Mouse (Mus musculus) midbrain, embryonic 16.5 days (tissue): ENCODE measurements around the gene Gtpbp4. TPM values are rescaled to one million over a fixed set of nuclear protein-coding genes. Genes with fewer than 3 reads are reported as not detected.

ENCODE experiments used
- ATAC-seq: fragments of 200-750 bp; cut with Nextera tagmentation; 2 replicates; pipeline ENCODE4 v1.8.0; 2017; ENCODE audit warnings: moderate TSS enrichment
- H3K27ac ChIP-seq: fragments of 300-500 bp; sonication (generic); 2 replicates; pipeline ENCODE4 v1.5.1; 2014; ENCODE audit warnings: mild to moderate bottlenecking, low read length, mixed read lengths
- H3K27me3 ChIP-seq: fragments of 300-500 bp; sonication (generic); 2 replicates; pipeline ENCODE4 v1.6.1; 2014; ENCODE audit warnings: low read depth, low read length, mixed read lengths; ENCODE audit not compliant: control insufficient read depth, insufficient read depth
- H3K36me3 ChIP-seq: fragments of 300-500 bp; sonication (generic); 2 replicates; pipeline ENCODE4 v1.6.1; 2014; ENCODE audit warnings: mild to moderate bottlenecking, low read length, moderate library complexity, mixed read lengths; ENCODE audit not compliant: control insufficient read depth, insufficient read depth
- H3K4me1 ChIP-seq: fragments of 300-500 bp; sonication (generic); 2 replicates; pipeline ENCODE4 v1.6.1; 2014; ENCODE audit warnings: mild to moderate bottlenecking, low read length, mixed read lengths; ENCODE audit not compliant: control insufficient read depth, insufficient read depth
- H3K4me2 ChIP-seq: fragments of 300-500 bp; sonication (generic); 2 replicates; pipeline ENCODE4 v1.6.1; 2014; ENCODE audit warnings: mild to moderate bottlenecking, low read length, mixed read lengths
- H3K4me3 ChIP-seq: fragments of 300-500 bp; sonication (generic); 2 replicates; pipeline ENCODE4 v1.5.1; 2014; ENCODE audit warnings: low read depth, mild to moderate bottlenecking, low read length, moderate library complexity, mixed read lengths
- H3K9ac ChIP-seq: fragments of 300-500 bp; sonication (generic); 2 replicates; pipeline ENCODE4 v1.6.1; 2014; ENCODE audit warnings: low read depth, low read length, mixed read lengths
- H3K9me3 ChIP-seq: fragments of 300-500 bp; sonication (generic); replicated peaks from 2 replicates; pipeline ENCODE4 v1.6.1; 2014; ENCODE audit warnings: mild to moderate bottlenecking, low read length, mixed read lengths; ENCODE audit not compliant: control insufficient read depth, poor library complexity, severe bottlenecking
- WGBS: fragments of 180-500 bp; shearing (Covaris S2); extraction: QIAGEN DNeasy Blood & Tissue Kit; methylation state at CpG from one replicate; pipeline ENCODE4 v1.1.7; 2014; 5-methylcytosine and 5-hydroxymethylcytosine counted together
- polyA plus RNA-seq: library from polyadenylated mRNA; unstranded; fragments of >200 nt; fragmentation: Nextera tagmentation; extraction: Ambion mirVana; gene quantifications from 2 replicates; pipeline ENCODE4 v1.2.1, GENCODE M21; 2015

Gene Gtpbp4
- polyA plus RNA-seq: 57.0 and 63.2 TPM in 2 replicates

GRCm38 (mm10) chr13:8995990-8996786 lies at the start of gene Gtpbp4:
Gene Gtpbp4, minus strand, starts transcription at chr13:8996083.
- Histone ChIP-seq H3K9ac (peak within 1 kb of the TSS; percentile 95), H3K36me3 (no peaks in the 10 kb centered on the region), H3K4me1 (peaks cover 14% of the 10 kb centered on the region), H3K4me2 (peak within 1 kb of the TSS; percentile 73), H3K27ac (peak within 1 kb of the TSS; percentile 88), H3K27me3 (no peaks in the 10 kb centered on the region), H3K4me3 (peak within 1 kb of the TSS; percentile 99), H3K9me3 (no peaks in the 10 kb centered on the region)
- peak; percentile 99 for ATAC-seq
- WGBS: under 1% methylated on average over 51 of the region's 51 CpGs

DNA sequence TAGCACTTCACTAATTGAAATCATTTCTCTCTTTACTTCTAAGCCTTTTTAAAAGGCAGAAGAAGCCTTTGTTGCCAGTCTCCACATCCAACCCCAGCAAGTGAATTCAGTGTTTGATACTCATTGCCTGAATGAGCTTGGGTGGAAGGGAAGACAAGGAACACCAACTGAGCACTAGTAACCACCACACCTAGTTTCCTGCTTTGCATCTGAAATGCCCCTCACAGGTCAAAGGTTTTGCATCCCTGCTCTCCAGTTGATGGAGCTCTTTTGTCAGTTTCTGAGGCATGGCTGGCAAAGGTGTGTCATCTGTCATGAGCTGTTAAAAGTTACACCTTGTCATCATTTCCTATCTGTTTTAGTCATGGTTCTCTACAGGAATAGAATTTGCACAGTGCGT lies 48.8 kb upstream of the Gtpbp4 start:
- Histone ChIP-seq H3K27me3 (no peaks in the 10 kb centered on the region), H3K4me3 (no peak overlapping the region), H3K27ac (no peak overlapping the region), H3K9me3 (no peaks in the 10 kb centered on the region), H3K4me1 (no peaks in the 10 kb centered on the region), H3K36me3 (no peaks in the 10 kb centered on the region), H3K9ac (no peak overlapping the region), H3K4me2 (no peak overlapping the region)
- no peak for ATAC-seq
- WGBS: 100% methylated on average over 1 of the region's 1 CpGs

- H3K9ac ChIP-seq: no peak overlapping the region
- no peaks in the 10 kb centered on the region for H3K4me1 ChIP-seq
- H3K4me3 ChIP-seq: no peak overlapping the region
- no peaks in the 10 kb centered on the region for H3K36me3 ChIP-seq
- ATAC-seq: no peak
- H3K4me2 ChIP-seq: no peak overlapping the region
- WGBS: 75% methylated on average over 3 of the region's 3 CpGs
- no peaks in the 10 kb centered on the region for H3K9me3 ChIP-seq
- H3K27me3 ChIP-seq: no peaks in the 10 kb centered on the region
- no peak overlapping the region for H3K27ac ChIP-seq
These were observed 47.6 kb upstream of the Gtpbp4 start for GRCm38 (mm10) chr13:9043289-9044049.

- Histone ChIP-seq H3K27me3 (no peaks in the 10 kb centered on the region), H3K4me1 (no peaks in the 10 kb centered on the region), H3K4me2 (no peak overlapping the region), H3K27ac (no peak overlapping the region), H3K9ac (no peak overlapping the region), H3K9me3 (peaks cover 3% of the 10 kb centered on the region; the same call in 1 of the 2 replicates), H3K36me3 (no peaks in the 10 kb centered on the region), H3K4me3 (no peak overlapping the region)
- no peak for ATAC-seq
- WGBS: 80% methylated on average over 1 of the region's 1 CpGs
These were observed 44.7 kb upstream of the Gtpbp4 start for GRCm38 (mm10) chr13:9040626-9041025.

DNA sequence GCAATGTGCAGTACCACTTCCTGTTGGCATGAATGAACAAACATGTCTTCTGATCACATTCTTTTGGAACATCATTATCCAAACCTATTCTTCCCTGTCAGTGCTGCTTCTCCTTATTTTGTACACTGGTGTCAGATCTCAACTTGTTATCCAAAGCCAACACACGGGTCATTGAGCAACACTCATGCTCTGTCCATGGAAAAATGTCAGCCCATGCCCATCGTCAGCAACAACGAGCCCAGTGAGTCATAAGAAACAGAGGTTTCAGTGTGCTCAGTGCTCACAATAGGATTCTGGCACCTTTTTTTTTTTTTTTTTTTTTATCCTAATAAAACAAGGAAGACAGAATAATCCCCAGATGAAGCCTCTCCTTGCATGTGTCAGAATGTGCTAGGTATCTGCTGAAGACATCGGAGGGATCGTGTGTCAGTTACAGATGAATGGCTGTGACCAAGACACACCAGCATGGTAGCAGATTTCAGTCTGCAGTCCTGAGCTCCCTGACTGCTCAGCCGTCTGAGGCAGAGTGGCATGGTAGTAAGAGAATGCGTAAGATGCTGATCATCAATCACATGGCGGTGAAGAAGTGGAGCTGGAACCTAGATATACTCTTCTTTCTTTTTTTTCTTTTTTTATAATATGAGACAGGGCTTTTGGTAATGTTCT lies 36.2 kb upstream of the Gtpbp4 start:
- 86% methylated on average over 8 of the region's 8 CpGs for WGBS
- ATAC-seq: no peak
- Histone ChIP-seq H3K36me3 (no peaks in the 10 kb centered on the region), H3K4me2 (no peak overlapping the region), H3K4me1 (no peaks in the 10 kb centered on the region), H3K27me3 (no peaks in the 10 kb centered on the region), H3K4me3 (no peak overlapping the region), H3K27ac (no peak overlapping the region), H3K9ac (no peak overlapping the region), H3K9me3 (peaks cover 3% of the 10 kb centered on the region; the same call in 1 of the 2 replicates)

- Histone ChIP-seq H3K9me3 (no peaks in the 10 kb centered on the region), H3K27ac (no peak overlapping the region), H3K4me2 (no peak overlapping the region), H3K36me3 (no peaks in the 10 kb centered on the region), H3K4me3 (no peak overlapping the region), H3K27me3 (no peaks in the 10 kb centered on the region), H3K4me1 (no peaks in the 10 kb centered on the region), H3K9ac (no peak overlapping the region)
- WGBS: 87% methylated on average over 4 of the region's 4 CpGs
- no peak for ATAC-seq
These were observed 34.5 kb upstream of the Gtpbp4 start for GRCm38 (mm10) chr13:9030364-9030763.

DNA sequence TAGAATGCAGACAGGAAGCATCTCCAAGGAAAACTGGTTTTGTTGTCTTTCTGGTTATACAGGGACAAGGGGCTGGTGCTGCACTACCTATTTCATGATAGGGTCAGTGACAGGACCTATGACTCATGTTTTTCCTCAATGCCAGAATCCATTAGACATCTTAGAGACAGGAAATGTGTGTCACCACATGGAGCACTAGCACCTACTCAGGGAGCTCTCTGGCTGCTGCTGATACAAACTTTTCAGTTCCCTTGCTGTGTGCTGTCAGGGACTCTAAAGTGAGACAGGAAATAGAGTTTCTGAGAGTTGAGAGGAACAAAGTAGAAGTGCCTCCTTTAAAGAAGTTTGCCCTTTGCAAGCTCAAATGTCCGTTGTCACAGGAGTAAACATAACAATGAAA lies 31.4 kb upstream of the Gtpbp4 start:
- WGBS: 80% methylated on average over 1 of the region's 1 CpGs

DNA sequence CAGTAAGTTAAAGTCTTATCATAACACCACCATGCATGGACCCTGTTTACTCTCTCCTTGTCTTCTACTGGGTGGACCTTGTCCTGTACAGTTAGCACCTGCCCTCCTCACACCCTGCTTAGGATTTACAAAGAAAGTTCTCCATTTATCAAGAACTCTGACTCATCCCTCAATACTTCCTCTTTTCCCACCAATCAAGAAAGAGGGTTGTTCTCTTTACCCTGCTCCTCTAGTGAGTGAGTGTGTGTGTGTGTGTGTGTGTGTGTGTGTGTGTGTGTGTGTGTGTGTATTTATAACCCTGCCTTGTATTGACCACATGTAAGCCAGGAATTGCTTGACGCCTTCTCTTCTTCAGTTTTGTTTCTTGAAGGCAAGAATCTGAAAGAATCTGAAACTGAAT lies 26.7 kb upstream of the Gtpbp4 start:
- H3K4me3 ChIP-seq: no peak overlapping the region
- H3K9me3 ChIP-seq: no peaks in the 10 kb centered on the region
- H3K4me2 ChIP-seq: no peak overlapping the region
- H3K36me3 ChIP-seq: no peaks in the 10 kb centered on the region
- no peaks in the 10 kb centered on the region for H3K27me3 ChIP-seq
- H3K27ac ChIP-seq: no peak overlapping the region
- 95% methylated on average over 1 of the region's 1 CpGs for WGBS
- no peaks in the 10 kb centered on the region for H3K4me1 ChIP-seq
- no peak for ATAC-seq
- H3K9ac ChIP-seq: no peak overlapping the region

More for the DNA sequence above, 31.4 kb upstream of the Gtpbp4 start:
- Histone ChIP-seq H3K27ac (no peak overlapping the region), H3K4me3 (no peak overlapping the region), H3K27me3 (no peaks in the 10 kb centered on the region), H3K36me3 (no peaks in the 10 kb centered on the region), H3K9me3 (no peaks in the 10 kb centered on the region), H3K9ac (no peak overlapping the region), H3K4me2 (no peak overlapping the region), H3K4me1 (no peaks in the 10 kb centered on the region)
- ATAC-seq: no peak
